Mouse (Mus musculus) sigmoid colon, adult 10 weeks (tissue): ENCODE data around the gene Rapgef4. TPM values are rescaled to one million over a fixed set of nuclear protein-coding genes. Genes with fewer than 3 reads are reported as not detected.

Experiments
- polyA plus RNA-seq: library from polyadenylated mRNA; stranded (reverse); fragments of 350-450 nt; fragmentation: Illumina TruSeq; extraction: RNeasy Lipid Tissue Mini Kit (QIAGEN cat#74804); gene quantifications from one replicate; pipeline ENCODE4 v1.2.3, GENCODE M21; 2014; ENCODE audit warnings: low read depth, low replicate concordance

The Rapgef4 gene
- polyA plus RNA-seq: 5.6 TPM

GRCm38 (mm10) chr2:71980771-71981342 is at the start of gene Rapgef4:
Gene Rapgef4 (plus strand): TSS chr2:71981240.

GRCm38 (mm10) chr2:72285256-72285887 is 304.3 kb downstream of the Rapgef4 start, which contains the start of gene Map3k20:
Gene Map3k20 (plus strand): TSS chr2:72285637.

Other genes starting within 250 kb of the Rapgef4 start
- gene Itga6, start 235.6 kb upstream of the Rapgef4 start, polyA plus RNA-seq: 256 TPM
- 103 TPM for gene Pdk1, start 108.0 kb upstream of the Rapgef4 start, polyA plus RNA-seq